Mouse (Mus musculus): ENCODE measurements around the gene Fam198a.
A peak's percentile ranks its signal among the peaks of the same experiment; 100 is the strongest.

Fam198a gene

DNA sequence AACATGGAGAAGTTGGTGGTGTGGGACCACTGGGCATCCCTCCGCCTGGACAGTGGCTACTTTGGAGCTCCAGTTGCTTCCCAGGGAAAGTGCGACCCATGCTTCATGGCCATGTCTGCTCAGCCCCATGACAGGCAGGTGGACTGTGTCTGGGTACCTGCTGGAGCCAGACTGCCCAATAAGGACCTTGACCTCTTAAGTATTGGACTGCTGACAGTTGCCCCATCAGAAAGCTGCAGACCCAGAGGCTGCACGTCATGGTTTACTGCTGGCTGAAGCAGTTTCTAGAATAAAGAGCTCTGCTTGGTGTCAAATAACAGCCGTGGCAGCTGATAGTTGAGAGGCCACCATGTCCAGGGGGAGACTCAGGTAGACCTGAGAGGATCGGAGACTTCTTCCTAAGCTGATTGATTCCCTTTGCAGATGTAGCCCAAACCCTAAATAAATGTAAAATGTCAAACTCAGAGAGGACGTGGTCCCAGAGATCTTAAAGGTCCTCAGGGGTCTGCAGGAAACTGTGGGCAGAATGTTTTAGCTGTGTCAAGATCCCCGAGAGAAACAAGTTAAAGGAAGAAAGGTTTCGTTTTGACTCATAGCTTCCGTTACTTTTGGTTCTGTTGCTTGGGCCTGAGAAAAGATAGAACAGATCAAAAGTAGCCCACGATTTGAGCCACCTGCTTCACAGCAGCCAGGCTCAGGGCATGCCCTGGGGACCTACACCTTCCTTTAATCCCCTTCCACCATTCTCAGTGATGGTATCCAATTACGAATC is 24.0 kb upstream of the Fam198a start:
- no peak for DNase-seq (ENCODE audit: low read depth, low spot score)

DNA sequence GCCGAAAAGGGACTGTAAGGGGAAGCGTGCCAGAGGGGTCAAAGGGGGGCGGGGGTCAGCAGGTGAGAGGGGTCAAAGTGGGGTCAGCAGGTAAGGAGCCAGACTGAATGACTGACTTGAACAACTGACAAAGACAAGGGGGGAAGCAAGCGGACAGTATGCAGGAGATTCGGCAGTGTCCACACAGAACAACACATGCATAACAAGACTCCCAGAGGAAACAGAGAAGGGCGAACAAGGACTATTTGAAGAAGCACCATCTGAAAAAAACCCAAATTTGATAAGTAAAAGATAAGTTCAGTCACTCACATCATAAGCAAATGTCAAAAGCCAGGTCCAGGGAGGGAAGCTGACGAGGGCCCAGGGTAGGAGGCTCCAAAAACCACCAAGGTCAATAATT is 23.1 kb upstream of the Fam198a start:
- no peak for DNase-seq (ENCODE audit: low read depth, low spot score)

DNA sequence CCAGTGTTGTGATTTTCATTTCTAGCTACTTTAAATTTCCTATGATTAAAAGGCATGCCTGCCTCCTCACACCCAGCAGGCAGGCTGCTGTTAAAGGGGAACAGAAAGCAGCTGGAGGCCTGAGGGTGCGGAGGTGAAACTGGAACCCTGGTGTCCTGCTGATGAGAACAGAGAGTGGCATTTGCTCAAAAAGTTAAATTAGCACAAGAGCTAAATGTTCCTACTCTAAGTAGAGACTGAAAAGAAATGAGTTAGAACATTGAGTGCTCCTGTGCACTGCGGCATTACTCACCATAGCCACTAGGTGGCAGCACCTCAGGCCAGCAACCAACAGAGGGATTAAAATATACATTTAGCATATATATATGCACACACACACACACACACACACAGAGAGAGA is 22.3 kb upstream of the Fam198a start:
- no peak for DNase-seq (ENCODE audit: low read depth, low spot score)

DNA sequence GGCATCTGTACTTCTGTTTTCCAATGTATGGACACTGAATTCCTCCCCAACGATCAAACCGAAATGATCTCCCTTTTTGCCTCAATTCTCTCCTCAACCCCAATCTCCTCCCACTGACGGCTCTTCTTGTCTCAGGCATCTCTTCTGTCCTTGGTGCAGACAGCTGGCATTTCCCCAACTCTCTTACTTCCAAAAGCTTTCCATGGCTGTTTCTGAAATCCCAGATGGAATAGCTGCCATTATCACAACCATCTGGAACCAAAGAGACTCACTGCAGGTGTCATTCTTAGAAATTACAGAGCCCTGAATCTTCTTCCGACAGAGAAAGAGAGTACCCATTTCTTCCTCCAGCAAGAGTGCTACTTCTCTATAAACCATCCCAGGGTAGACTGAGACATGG is 15.9 kb upstream of the Fam198a start:
- DNase-seq (ENCODE audit: low read depth, low spot score) = no peak

DNA sequence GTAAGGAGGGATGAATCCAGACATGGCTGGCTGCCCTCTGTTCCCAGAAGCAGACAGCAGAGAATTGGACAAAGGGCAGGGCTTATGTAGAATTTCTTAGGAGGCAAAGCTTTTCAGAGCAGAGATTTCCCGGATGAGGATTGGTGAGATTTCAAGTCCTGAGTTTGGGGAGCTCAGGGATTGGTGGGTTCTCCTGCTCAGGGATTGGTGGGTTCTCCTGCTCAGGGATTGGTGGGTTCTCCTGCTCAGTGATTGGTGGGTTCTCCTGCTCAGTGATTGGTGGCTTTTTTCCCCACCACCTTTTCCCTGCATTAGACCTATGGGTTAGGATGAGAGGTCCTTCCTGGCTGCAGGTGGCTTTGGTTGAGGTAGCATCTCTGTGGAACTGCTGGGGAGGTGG is 13.8 kb upstream of the Fam198a start:
- no peak for DNase-seq (ENCODE audit: low read depth, low spot score)

DNA sequence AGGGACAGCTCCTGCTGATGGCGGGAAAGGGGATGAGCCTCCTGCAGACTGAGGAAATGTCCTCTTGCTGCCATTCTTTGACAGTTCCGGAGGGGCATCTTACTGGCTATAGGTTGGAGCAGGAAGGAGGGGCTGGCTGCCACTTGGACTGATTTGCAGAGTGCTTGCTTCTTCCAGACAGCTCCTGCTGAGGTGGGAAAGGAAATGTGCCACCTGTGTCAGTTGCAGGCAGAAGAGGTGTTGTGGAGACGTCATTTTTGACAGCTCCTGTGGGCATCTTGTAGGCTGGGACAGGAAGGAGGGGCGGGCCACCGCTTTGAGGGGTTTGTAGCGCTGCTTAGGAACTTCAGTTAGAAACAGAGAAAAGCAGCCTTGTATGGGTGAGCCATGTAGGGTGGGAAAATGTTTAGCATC is 13.3 kb upstream of the Fam198a start:
- DNase-seq (ENCODE audit: low read depth, low spot score) = no peak

DNA sequence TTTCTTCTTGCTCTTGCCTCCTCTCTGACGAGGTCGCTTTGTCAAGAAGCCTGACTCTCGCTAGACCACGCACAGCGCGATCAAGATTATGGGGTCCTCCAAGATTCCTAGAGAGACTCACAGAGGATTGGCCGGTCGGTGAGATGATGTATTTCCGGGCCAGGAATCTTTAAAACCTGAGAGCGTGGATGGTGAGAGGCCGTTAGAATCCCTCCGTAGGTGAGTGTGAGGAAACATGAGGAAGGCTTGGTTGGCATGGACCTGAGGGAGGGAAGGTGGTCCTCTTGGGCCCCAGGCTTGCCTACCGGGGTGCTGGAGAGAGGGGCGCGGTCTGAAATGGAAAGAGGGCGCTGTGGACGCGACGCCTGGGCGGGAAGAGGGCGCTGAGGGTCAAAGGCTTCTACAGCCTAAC is 12.8 kb upstream of the Fam198a start:
- no peak for DNase-seq (ENCODE audit: low read depth, low spot score)

DNA sequence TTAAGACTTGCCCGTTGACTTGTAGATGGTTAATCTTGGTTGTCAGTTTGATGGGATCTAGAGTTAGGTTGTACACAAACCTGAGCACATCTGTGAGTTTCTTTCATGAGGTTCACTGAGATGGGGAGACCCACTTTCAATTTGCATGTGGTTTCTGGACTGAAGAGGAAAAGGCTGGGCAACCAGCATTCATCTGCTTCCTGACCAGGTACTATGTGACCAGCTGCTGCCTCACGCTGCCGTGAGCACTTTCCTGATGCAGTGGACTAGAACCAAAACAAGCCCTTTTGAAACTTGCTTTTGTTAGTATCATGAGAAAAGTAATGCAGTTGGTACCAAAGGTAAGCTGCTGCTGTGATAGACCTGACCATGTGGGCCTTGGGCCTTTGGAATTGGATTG is 7.8 kb upstream of the Fam198a start:
- no peak for DNase-seq (ENCODE audit: low read depth, low spot score)

DNA sequence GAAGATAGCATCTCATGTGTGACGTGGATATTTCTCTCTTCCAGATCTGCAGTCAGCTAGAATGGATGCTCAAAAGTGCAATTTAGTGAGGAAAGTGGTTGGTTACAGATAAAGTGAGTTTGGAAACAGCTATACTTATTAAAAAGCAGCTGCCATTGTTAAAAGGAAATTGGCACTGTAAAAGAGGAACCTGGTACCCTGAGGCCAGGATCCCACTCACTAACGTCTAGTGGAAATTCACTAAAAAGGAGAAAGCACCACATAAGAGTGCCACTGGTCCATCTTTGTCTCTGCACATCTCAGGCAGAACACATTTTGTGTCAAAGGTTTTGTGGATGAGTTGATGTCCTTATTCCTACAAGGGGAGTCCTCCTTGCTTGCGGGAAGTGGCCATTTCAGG is 7.2 kb upstream of the Fam198a start:
- no peak for DNase-seq (ENCODE audit: low read depth, low spot score)

DNA sequence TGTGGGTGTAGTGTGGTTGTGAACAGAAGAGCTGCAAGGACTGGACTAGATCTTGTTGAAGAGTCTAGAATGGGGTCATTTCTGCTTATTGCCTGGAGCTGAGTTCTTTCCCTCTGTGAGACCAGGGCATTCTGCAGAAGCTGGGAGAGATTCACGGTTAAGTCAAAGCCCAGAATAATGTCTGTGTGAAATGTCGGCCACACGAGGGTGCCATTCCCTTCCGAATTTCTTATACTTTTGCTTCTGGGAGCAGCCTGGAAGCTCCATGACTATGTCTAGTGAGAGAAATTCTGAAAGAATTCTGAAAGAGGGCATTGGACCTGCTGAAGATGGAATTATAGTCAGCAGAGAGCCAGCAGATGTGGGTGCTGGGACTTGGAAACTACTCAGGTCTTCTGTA is 3.0 kb upstream of the Fam198a start:
- DNase-seq (ENCODE audit: low read depth, low spot score) = peak; percentile 56

DNA sequence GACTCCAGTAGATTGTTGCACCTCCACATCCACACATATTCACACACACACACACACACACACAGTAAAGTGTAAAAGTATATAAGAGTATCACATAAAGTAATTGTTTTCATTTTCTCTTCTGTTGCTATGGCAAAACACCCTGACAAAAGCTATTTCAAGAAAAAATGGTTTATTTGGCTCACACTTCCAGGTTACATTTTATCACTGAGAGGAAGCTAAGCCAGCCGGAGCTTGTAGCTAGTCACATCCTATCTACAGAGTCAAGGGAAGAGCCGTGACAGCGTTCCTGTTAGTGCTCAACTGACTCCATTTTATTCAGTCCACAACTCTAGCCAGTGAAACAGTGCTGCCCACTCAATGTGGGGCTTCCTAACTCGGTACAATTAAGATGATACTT is 2.4 kb upstream of the Fam198a start:
- DNase-seq (ENCODE audit: low read depth, low spot score) = no peak

DNA sequence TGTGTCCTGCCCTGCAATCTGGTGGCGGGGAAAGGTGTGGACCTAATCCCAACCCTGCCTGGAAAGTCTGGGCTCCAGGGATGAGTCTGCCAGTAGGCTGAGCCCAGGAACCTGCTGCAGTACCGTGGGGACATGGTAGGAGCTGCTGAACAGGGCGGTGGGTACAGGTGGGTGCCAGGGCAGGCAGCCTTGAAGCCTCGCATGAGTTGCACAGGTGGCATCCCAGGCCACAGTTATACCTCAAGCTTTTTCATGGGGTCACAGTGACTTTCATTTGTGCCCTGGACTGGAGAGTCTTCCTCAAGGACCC is 281 bp downstream of the Fam198a start:
- DNase-seq (ENCODE audit: low read depth, low spot score) = no peak

DNA sequence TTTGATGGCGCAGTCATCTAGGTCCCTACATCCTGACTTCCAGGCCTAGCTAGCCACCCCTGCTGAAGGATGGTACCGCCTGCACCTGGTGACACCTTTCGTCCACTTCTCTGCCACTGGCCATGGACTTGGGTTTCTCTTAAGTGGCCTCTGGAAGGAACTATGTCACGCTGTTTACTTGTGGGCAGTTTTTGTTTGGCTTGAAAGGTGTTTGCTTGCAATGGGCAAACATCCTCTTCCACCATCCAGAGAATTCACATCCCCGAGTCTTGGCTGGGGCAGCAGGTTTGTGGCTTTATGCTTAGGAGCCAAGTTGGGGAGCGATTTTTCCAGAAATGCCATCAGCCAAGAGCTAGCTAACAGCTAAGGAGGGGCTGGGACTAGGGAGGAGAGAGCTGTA is 1.8 kb downstream of the Fam198a start:
- no peak for DNase-seq (ENCODE audit: low read depth, low spot score)

DNA sequence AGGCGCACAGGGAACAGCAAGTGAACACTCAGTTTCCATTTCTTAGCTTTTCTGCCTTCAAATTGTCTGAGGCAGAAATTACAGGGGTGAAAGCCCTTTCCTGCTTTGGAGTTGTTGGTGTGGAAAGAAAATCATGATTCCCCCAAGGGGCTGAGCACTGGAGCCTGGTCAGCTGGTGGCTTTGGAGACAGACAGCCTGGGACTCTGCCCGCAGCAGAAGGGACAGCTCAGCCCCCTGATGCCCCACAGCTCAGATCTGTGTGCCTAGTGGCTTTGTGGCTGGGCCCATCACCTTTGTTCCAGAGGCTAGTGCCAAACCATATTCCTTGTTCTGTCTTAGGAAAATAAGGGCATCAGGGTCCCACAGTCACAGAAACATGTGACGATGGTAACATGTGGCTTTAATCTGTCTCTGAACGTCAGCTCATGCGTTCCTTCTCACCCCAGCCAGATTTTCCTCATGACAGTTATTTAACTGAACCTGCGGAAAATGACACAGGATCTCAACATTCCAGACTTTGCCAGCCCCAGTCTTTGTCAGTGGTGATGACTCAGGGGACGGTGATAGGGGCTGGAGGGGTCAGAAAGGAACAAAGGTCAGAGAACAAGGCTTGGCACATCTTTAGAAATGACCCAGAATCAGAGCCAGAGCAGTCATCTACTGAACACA is 9.3 kb downstream of the Fam198a start:
- DNase-seq (ENCODE audit: low read depth, low spot score) = no peak

DNA sequence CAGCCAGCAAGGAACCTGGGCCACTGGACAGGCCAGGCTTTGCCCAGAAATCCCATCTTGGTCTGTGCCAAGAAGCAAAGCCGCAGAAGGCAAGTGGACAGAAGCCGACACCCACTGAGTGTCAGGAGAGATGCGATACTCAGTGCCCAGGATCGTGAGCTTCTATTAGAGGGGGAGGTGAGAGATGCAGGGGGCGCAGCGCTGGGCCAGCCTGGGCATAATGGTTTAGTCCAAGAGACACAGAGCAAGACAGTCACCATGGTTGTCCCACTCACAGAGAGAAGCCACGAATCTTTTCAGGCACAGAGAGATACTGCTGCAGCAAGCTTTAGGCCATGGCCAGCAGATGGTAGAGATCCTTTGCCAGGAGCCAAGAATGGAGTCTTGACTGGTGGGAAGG is 14.2 kb downstream of the Fam198a start:
- no peak for DNase-seq (ENCODE audit: low read depth, low spot score)

DNA sequence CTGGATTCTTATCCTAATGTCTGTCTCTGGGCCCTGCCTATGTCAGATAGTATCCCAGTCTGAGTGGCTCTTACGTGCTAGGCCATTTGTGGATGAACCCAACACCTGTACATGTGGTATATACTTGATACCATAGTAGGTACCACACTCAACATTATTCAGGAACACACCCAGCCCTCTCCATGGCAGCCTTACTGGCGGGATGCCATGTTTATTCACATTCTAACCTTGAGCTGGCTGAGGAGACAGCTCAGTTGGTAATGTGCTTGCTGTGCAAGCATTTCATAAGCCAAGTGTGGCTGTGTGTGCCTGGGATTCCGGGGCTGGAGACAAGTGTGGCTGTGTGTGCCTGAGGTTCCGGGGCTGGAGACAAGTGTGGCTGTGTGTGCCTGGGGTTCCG is 17.5 kb downstream of the Fam198a start:
- no peak for DNase-seq (ENCODE audit: low read depth, low spot score)

DNA sequence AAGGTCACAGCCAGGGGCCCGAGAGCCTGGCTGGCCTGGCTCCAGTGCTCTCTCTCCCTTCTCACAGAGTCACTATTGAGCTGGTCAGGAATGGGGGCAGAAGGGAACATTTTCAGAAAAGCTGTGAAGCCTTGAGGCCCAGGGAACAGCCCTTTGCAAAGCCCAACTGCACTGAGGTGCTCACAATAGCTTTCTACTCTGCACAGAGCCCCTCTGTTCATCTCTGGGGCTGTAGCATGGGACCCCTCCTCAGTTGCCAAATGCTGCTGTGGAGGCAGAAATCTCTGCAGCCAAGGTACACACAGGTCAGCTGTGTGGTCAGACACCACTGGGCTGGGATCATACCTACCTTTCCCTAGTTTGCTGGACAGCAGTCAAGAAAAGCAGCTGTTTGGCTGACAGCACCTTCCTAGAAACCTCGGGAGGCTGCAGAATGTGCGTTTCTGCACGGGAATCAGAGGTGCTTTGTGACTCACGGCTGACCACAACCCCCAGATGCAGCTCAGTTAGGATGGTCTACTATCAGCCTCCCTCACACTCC is 19.1 kb downstream of the Fam198a start:
- no peak for DNase-seq (ENCODE audit: low read depth, low spot score)

DNA sequence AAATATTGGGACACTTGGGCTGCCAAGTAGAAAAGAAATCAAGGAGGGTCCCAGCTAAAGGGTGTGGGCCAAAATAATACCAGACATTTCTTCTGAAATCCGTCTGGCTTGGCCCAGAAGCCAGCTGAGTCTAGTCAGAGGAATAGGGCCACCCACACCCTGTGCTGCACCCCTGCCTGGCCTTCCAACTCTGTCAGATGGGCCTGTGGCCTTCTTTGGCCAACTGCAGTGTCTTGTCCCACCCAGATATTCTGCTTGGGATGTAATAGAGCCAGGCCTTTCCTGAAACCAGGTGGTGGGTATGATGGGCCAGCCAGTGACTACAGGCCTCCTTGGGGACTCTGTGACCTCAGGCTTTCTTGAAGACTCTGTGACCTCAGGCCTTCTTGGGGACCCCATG is 22.4 kb downstream of the Fam198a start:
- no peak for DNase-seq (ENCODE audit: low read depth, low spot score)

DNA sequence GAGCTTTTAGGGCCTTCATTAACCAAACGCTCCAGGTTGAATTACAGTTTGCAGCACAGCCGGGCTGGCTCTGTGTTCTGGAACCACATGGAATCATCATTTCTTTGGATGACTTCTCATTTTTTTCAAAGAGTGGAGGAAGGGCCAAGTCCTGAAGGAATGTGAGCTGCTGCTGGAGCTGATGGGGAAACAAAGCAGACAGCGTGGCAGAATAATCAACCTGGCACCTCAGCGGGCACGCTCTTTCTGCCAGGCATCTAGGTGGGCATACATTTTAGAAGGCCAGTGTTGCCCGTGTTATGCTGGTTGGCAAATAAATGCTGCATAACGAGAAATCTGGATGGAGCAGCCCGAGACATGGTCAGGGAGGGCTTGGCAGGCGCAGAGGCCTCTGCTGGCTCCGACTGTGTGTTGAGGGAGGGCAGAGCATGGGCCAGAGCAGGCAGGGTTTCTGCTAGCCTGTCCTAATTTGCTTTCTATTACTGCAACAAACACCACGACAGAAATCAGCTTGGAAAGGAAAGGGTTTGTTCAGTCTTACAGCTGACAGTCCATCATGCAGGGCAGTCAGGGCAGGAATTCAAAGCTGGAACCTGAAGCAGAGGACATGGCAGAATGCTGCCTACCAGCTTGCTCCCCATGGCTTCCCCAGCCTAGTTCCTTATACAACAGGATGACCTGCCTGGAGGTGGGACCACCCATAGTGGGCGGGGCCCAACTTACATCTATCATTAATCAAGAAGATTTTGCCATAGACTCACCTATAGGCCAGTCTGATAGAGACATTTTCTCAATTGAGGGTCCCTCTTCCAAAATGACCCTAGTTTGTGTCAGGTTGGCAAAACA is 23.6 kb downstream of the Fam198a start:
- no peak for DNase-seq (ENCODE audit: low read depth, low spot score)

DNA sequence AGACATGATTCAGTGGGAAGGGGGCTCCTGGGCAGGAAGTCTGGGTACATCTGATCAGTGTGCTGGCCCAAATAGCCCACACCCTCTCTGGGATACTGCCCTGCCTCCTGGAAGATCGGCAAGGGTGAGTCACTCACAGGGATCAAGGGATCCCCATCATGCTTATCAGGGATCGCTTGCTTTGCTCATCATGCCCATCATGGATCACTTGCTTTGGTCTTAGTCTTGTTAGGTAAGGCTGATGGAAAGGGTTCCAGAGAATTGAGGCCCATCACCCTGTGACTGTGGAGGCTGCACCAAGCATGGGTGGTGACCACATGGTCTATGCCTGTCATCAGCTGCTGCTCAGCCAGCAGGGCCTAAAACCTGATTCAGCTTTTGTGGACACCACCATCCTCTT is 24.5 kb downstream of the Fam198a start:
- no peak for DNase-seq (ENCODE audit: low read depth, low spot score)

DNA sequence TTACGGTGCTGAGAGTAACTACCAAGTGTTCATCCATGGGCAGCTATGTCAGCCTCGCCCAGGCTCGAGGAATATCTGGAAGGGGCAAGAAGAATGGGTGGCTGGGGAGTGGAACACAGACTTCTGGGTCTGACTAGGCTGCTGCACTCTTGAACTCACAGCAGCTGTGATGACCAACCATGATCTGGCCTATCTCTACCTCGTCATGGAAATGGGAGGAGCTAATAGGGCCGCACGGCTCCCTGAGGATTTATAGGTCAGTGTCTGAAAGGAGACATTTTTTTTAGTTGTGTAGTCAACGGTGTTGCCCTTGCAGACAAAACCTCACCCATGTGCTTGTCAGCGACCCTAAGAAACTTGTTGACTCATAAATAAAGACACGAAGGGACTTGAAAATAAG is 30.3 kb downstream of the Fam198a start:
- no peak for DNase-seq (ENCODE audit: low read depth, low spot score)

DNA sequence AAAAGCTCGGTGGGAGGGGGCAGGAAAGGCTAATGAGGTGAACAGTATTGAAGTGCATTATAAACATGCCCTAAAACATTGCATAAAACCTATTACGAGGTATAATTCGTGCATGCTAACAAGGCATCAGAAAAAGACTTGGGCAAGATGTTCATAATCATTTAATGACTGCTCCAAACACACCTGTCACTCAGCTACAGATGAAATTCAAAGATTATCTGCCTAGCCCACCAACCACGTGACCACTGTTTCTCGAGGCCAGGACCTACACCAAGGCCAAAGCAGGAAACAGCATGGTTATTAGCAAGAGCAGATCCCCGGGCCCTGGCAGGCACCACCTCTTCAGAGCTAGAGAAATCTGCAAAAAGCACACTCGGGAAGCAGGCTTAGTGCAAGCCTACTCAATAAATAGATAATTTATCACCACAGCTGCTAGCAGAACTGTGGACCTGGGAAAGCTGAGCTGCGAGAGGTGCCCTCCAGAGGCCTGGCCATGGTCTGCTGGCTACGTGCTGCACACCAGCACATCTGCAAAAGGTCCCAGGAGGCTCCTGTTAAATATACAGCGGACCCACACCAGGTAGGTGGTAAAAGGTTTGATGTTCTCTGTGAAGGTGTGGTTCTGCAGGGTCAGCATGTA is 30.8 kb downstream of the Fam198a start:
- no peak for DNase-seq (ENCODE audit: low read depth, low spot score)

Measured in telencephalon, adult 2 months (tissue).